Mouse (Mus musculus) splenic B cell, adult 2 months (primary cell): ENCODE data around the gene Ric3.

ENCODE experiments used
- DNase-seq: peaks from one replicate; pipeline ENCODE4 v3.0.0-alpha.2; 2011; ENCODE audit warnings: low read depth, low spot score
- H3K27me3 ChIP-seq: 2 replicates; pipeline ENCODE4 v1.6.1; 2012; ENCODE audit warnings: mild to moderate bottlenecking, low read length, moderate library complexity, mixed read lengths; ENCODE audit not compliant: control insufficient read depth, poor library complexity, insufficient read depth, severe bottlenecking
- H3K36me3 ChIP-seq: 2 replicates; pipeline ENCODE4 v1.6.1; 2012; ENCODE audit warnings: mild to moderate bottlenecking, low read length, moderate library complexity, mixed read lengths; ENCODE audit not compliant: control insufficient read depth, poor library complexity, insufficient read depth, severe bottlenecking

Gene Ric3

GRCm38 (mm10) chr7:109086946-109087345 is 3.8 kb upstream of the Ric3 start:
- Histone ChIP-seq H3K27me3 (no peaks in the 10 kb centered on the region; the same call in 1 of the 2 replicates), H3K36me3 (no peaks in the 10 kb centered on the region)
- no peak for DNase-seq

- H3K36me3 ChIP-seq = no peaks in the 10 kb centered on the region
- no peaks in the 10 kb centered on the region; the same call in 1 of the 2 replicates for H3K27me3 ChIP-seq
- DNase-seq = no peak
These were observed 668 bp upstream of the Ric3 start for GRCm38 (mm10) chr7:109083813-109084184.

- Histone ChIP-seq H3K36me3 (no peaks in the 10 kb centered on the region), H3K27me3 (no peaks in the 10 kb centered on the region)
- no peak for DNase-seq
These were observed 640 bp downstream of the Ric3 start for GRCm38 (mm10) chr7:109082269-109083112.

- no peak for DNase-seq
- Histone ChIP-seq H3K27me3 (no peaks in the 10 kb centered on the region), H3K36me3 (no peaks in the 10 kb centered on the region)
These were observed 10.8 kb downstream of the Ric3 start for GRCm38 (mm10) chr7:109072326-109072725.

GRCm38 (mm10) chr7:109069641-109070040 is 13.5 kb downstream of the Ric3 start:
- H3K27me3 ChIP-seq = no peaks in the 10 kb centered on the region

GRCm38 (mm10) chr7:109059536-109059935 is 23.6 kb downstream of the Ric3 start:
- Histone ChIP-seq H3K27me3 (no peaks in the 10 kb centered on the region), H3K36me3 (no peaks in the 10 kb centered on the region)
- DNase-seq = no peak

More at GRCm38 (mm10) chr7:109069641-109070040, 13.5 kb downstream of the Ric3 start:
- H3K36me3 ChIP-seq = no peaks in the 10 kb centered on the region
- no peak for DNase-seq

- DNase-seq = no peak
- no peaks in the 10 kb centered on the region for H3K27me3 ChIP-seq
- no peaks in the 10 kb centered on the region for H3K36me3 ChIP-seq
These were observed 32.3 kb downstream of the Ric3 start for GRCm38 (mm10) chr7:109050831-109051230.

- no peaks in the 10 kb centered on the region for H3K27me3 ChIP-seq
- no peak for DNase-seq
These were observed 37.3 kb downstream of the Ric3 start for GRCm38 (mm10) chr7:109045876-109046275.

GRCm38 (mm10) chr7:109039445-109039844 is 43.7 kb downstream of the Ric3 start:
- no peaks in the 10 kb centered on the region for H3K27me3 ChIP-seq
- no peak for DNase-seq
- no peaks in the 10 kb centered on the region for H3K36me3 ChIP-seq

More at GRCm38 (mm10) chr7:109045876-109046275, 37.3 kb downstream of the Ric3 start:
- H3K36me3 ChIP-seq = no peaks in the 10 kb centered on the region

- no peaks in the 10 kb centered on the region for H3K27me3 ChIP-seq
- DNase-seq = no peak
- H3K36me3 ChIP-seq = no peaks in the 10 kb centered on the region
These were observed 44.1 kb downstream of the Ric3 start for GRCm38 (mm10) chr7:109038987-109039386.

GRCm38 (mm10) chr7:109038121-109038735 is 44.9 kb downstream of the Ric3 start:
- H3K27me3 ChIP-seq = no peaks in the 10 kb centered on the region
- no peaks in the 10 kb centered on the region for H3K36me3 ChIP-seq
- no peak for DNase-seq

GRCm38 (mm10) chr7:109032054-109032453 is 51.1 kb downstream of the Ric3 start:
- no peaks in the 10 kb centered on the region for H3K36me3 ChIP-seq
- DNase-seq = no peak
- no peaks in the 10 kb centered on the region for H3K27me3 ChIP-seq

GRCm38 (mm10) chr7:109031331-109031730 is 51.8 kb downstream of the Ric3 start:
- Histone ChIP-seq H3K36me3 (no peaks in the 10 kb centered on the region), H3K27me3 (no peaks in the 10 kb centered on the region)
- no peak for DNase-seq

GRCm38 (mm10) chr7:109029961-109030465 is 53.1 kb downstream of the Ric3 start:
- no peak for DNase-seq
- no peaks in the 10 kb centered on the region for H3K36me3 ChIP-seq
- H3K27me3 ChIP-seq = no peaks in the 10 kb centered on the region

GRCm38 (mm10) chr7:109028204-109028603 is 54.9 kb downstream of the Ric3 start:
- no peaks in the 10 kb centered on the region for H3K27me3 ChIP-seq
- peak; percentile 52 for DNase-seq
- no peaks in the 10 kb centered on the region for H3K36me3 ChIP-seq
